Mouse (Mus musculus): ENCODE data around the gene Syt2.

The Syt2 gene

DNA sequence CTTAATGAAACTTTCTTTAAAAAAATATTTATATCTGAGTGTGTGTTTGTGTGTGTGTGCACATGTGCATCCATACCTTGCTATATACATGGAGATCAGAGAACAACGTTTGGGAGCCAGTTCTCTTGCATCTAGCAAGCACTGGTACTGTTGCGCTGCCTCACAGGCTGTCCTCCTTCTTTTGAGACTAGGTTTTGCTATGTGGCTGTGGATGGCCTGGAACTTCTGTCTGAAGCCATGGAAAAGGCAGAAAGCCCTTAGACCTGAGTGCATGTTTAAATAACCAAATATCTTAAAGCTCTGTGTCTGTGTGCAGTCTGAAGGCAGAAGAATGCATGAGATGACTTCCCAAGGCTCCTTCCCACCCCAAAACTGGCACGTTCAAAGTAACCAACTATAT is 126.3 kb downstream of the Syt2 start:
- CTCF ChIA-PET = interaction anchor here (0.7 kb wide), 1 partner anchor 103 kb away, joined by 8 read pairs; no protein-coding TSS in a partner anchor

DNA sequence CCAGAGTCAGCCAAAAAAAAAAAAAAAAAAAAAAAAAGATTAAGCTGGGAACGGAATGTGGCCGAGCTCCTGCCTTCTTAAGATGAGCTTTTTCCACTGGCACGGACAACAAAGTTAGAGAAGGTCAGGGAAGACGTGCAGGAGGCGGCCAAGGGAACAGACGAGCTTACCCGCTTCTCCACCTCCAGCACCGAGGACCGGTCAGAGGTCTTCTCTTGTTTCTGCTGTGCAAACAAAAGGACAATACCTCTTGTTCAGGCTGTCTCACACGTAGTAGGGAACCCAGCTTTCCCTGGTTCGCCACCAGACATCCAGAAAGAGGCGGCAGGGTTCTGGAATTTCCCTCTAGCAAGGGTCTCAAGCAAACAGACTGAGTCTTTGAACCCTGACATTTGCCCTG is 126.8 kb downstream of the Syt2 start:
- CTCF ChIA-PET = interaction anchor here (0.7 kb wide), 1 partner anchor 102 kb away, joined by 8 read pairs; no protein-coding TSS in a partner anchor

DNA sequence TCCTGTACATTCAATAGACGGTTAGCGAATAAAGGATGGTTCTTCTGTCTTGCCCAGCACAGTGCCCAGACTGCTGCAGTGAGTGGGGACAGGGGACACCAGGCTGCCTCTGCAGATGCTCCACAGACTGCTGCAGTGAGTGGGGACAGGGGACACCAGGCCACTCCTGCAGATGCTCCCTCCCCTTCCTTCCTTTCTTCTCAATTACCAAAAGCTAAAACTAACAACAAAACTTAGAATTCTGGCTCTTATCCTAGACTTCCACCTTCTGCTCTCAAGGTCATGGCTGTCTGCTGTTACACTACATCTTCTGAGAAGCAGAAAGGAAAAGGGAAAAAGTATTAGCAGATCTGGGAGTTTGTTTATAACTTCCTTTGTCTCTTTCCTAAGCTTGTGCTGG is 127.8 kb downstream of the Syt2 start:
- CTCF ChIA-PET = no interaction called here

DNA sequence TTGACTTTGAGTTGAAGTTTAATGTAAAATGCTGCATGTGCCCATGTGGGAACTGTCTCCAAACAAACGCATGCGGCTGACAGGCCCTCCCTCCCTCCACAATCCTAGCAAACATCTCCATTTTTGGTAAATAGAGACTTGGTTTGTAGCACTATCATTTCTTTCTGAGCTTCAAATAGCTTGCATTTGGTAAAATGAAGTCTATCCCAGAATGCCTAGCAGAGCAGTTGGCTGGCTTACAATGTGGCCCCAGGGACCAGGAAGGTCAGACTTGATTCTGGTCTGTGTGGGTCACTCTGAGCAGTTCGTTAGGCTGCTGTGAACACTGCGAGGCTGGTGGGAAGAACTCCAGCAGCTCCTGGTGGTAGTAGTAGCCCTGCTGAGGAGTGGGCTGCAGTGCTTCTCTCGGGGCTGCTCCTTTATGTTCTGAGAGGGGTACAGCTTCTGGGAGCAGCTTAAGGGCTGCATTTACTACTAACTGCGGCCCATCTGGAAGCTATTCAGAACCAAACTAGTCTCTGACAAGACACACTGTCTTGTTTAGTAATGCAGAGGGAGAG is 128.3 kb downstream of the Syt2 start:
- CTCF ChIA-PET = no interaction called here

DNA sequence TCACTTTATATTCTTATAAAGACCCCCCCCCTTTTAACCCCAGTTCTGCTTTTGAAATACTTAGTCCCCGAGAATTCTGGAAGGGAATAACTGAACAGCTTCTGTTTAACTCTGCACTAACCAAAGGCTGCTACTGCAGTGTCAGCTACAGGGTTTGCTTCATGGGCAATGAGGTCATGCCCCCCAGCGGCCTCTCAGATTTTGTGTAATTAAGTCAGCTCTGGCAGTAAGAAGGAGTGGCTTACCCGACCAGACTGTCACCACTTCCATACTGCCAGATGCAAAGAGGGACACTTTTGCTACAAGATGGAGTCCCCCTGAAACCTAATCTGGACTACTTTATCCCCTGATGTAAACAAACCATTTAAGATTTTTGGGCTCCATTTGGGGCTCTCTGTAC is 129.2 kb downstream of the Syt2 start:
- CTCF ChIA-PET = no interaction called here

DNA sequence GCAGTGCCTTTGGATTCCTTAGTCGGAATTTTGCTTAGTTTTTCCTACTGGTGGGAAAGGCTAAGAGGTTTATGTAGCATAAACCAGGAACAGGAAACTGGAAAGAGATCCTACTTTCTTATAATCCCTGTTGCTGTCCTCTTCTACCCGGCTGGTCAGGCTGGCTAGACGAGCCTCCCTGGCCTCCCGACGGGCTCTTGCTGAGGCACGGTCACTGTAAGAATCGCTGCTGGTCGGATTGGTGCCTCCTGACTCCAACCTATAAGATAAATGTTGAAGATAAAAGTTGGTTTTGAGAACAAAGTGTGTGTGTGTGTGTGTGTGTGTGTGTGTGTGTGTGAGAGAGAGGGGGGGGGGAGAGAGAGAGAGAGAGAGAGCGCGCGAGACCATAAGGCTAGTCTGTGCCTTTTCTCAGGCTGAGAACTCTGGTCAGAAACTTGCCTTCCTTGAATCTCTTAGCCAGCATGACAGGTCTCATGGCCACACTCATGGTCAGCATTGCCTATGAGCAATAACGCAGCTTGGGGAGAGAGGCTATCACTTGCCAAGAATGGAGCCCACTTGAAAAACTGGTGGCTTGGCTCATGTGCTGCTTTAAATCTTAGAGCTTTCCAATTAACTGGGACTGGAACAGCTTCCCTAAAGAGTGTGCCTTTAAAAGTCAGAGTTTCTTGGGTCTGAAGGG is 130.9 kb downstream of the Syt2 start:
- CTCF ChIA-PET = interaction anchor here (1.0 kb wide), 1 partner anchor 8 kb away, joined by 3 read pairs; no protein-coding TSS in a partner anchor

DNA sequence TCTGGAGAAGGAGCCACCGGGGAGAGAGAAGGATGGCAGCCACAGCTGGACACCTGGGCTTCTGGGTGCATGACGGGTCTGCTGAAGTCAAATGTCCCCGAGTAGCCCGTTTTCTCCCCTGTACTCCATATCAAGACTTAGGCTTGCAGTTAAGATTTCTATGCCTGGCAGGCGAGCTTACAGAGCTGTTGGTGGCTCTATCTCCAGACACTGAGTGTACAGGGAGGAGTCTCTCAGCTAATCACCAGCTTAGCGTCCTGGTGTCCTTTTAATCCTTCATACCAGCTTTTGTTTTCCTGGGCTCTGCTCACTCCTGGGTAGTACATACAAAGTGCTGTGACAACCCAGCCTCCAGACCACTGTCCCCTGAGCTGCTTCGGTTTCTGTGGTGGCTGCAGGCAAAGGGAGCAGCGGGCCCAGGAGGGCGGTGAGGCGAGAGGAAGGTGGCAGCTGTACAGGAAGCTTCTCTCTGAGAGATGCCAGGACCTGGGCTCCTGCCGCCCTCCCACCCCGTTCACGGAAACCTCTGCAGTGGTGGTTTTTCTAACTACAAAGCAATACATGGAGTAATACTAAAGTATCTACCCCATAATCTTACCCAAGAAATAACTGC is 131.6 kb downstream of the Syt2 start:
- CTCF ChIA-PET = interaction anchor here (1.0 kb wide), 1 partner anchor 9 kb away, joined by 3 read pairs; no protein-coding TSS in a partner anchor

DNA sequence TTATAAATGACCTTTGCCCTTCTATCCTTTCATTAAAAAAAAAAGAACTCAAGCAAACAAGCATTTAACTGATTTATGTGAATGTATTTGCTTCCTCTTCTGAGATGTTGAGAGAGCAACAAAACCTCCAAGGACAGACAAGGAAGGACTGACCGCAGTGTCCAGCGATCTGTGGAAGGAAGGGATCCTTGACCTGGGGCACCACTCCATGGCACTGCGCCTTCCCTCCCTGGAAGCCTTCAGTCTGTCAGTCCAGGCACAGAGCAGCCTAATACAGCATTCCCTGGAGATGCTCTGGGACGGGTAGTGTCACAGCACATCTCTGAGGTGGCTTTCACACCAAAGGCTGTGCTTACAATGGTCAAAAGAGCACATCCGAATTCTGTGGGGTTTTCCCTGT is 136.3 kb downstream of the Syt2 start:
- CTCF ChIA-PET = no interaction called here

DNA sequence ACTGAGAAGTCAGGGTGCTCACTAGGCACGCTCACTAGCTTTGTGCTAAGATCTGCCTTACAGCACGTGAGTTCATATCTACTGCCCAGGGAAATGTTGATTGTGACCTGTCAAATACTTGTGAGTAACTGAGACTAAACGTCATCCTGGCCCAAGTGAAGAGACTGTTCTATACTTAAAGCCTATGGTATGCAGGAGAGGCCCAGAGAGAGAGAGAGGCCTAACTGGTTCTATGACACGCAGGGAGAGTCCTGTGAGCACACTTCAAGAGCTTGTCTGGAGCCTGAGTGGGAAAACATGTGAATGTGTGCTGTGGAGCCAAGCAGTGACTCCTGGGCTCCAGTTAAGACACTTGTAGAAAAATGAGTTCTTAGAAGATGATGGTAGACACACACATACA is 137.5 kb downstream of the Syt2 start:
- CTCF ChIA-PET = no interaction called here

DNA sequence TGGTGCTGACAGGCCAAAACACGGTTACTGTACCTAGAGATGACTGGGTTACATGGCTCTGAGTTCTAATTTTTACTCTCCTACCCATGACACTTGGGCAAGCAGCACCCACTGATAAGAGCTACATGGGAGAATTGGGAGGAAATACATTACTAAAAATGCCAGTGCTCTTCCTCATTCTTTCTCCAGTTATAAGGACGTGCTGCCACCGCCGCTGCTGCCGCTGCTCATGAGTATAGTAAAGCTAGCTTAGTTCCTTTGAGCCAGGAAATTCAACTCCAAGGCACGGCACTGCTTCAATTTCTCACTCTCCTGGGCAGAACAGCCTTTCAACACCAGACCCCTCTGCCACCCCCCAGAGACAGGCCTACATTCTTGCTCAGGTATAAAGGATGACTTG is 138.0 kb downstream of the Syt2 start:
- CTCF ChIA-PET = no interaction called here

DNA sequence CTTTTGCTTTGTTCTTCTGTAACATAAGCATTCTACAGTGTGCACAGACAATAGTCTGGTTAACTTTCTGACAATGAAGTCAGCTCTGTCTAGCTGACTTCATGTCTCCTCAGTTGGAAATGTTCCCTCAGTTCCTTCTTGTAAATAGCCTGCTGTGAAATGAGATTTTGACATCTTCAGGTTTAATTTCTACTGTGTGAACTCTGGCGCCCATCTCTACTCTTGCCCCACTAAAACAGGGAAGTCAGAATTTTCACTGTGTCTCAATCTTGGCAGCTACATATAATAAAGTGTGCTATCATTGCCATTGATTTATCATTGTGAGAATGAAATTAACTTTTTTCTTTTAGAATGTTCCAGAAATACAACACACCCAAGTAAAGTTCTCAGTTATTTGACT is 138.4 kb downstream of the Syt2 start:
- CTCF ChIA-PET = no interaction called here

DNA sequence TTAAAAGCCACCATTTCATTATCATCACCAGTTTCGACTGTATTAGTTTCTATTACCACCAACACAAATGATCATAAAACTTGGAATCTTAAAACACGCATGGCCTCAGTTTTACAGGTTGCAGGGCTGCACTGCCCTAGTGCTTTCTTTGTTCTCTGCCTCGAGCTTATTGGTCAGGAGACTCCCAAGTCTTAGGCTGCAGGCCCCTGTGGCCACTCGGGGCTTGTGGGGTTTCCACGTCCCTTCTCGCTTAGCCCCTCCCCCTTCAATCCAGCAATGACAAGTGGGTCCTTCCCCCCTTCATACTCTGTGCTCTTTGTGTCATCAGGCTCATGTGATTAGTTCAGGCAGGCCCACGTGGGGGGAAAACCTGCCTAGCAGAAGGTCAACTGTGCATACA is 141.6 kb downstream of the Syt2 start:
- CTCF ChIA-PET = no interaction called here

DNA sequence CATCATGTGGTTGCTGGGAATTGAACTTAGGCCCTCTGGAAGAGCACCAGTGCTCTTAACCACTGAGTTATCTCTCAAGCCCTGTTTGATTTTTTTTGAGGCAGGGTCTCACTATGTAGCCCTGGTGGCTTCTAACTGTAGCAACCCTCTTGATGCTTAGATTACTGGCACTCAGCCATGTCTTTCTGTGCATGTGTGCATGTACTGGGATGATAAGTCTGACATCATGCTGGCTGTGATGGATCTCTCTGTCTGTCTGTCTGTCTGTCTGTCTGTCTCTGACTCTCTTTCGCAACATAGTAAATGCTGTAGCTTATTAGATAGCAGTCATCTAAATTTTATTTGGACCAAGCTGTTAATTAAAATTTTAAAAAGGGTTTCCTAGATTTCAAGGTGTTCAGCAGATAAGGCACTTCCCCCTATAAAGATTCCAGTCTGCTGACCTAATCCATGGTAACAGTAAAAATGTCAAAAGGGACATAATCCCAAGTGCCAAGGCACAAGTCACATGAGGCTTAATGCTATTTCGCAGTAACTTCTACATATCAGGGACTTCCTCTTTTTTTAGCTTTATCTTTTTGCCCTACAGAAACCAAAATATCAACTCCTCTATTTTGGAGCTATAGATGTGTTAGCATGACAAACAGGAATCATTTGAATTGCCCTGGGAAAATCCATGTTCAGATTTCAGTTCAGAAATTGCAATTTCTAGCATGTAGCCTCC is 144.4 kb downstream of the Syt2 start:
- CTCF ChIA-PET = no interaction called here

DNA sequence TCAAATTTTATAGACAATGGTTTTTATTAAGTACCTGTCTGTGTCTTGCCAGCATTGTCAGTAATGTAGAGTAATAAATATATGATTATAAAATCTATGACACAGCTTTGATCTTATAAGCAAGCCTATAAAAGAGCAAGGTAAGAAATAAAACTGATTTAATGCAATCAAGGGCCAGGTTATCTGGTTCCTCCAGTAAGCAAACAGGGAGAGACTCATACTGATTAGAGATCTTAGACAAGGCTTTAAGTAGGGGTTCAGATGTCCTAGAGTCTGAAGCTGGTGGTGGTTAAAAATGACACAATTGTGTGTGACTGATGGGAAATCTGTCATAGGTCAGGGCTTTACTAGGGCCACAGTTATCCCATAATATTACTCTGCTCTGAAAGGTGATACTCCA is 145.0 kb downstream of the Syt2 start:
- CTCF ChIA-PET = no interaction called here

DNA sequence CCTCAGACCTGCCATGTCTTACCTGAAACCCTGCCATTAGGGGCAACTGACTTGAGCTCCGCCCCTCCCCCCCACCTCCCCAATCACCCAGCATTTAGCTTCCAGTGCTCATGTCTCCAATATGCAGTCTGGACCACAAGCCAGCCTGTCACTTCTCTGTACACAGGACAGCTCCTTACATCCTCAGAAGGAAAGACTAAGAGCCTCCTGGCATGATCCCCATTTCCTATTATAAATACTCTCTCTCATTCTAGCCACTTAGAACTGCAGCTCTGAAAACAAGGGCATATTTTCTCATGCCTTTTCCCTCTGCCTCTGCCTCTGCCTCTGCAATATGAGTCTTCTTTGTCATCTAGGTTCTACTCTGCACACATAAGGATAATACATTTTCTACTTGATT is 149.6 kb downstream of the Syt2 start:
- CTCF ChIA-PET = no interaction called here

DNA sequence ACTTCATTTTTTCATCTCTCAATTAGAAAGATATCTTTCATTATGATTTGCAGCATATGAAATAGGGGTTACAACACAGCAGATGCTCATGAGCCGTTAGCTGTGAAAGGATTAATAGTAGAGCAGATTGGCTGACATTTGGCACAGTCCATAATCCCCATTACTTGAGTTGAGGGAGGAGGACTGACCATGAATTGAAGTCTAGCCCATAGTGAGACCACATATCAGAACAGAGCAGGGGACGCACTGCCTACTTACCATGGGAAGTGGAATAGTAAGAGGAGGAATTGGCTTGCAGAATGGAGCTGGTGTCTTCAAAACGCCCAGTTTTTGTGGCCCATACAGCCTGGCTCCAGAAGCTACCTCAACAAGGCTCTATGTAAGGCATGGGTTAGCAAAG is 150.1 kb downstream of the Syt2 start:
- CTCF ChIA-PET = no interaction called here

DNA sequence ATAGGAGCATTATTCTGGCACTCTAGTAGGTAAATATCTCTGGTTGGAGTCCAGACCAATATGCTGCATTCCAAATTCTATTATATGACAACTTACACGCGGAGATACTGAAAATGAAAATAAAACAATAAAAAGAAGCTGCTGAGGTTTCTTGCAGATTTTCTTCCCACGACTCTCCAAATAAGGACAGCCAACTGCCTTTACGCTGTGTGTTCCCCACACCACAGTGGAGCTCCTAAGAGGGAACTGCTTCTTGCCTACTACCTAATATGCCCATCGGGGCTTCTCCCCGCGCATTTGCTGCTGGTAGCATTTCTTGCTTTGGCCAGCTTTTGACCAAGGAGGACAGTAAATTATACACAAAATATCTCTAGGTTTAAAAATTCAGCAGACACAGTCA is 155.3 kb downstream of the Syt2 start:
- CTCF ChIA-PET = interaction anchor here (0.5 kb wide), 1 partner anchor 651 kb away, joined by 4 read pairs; no protein-coding TSS in a partner anchor

DNA sequence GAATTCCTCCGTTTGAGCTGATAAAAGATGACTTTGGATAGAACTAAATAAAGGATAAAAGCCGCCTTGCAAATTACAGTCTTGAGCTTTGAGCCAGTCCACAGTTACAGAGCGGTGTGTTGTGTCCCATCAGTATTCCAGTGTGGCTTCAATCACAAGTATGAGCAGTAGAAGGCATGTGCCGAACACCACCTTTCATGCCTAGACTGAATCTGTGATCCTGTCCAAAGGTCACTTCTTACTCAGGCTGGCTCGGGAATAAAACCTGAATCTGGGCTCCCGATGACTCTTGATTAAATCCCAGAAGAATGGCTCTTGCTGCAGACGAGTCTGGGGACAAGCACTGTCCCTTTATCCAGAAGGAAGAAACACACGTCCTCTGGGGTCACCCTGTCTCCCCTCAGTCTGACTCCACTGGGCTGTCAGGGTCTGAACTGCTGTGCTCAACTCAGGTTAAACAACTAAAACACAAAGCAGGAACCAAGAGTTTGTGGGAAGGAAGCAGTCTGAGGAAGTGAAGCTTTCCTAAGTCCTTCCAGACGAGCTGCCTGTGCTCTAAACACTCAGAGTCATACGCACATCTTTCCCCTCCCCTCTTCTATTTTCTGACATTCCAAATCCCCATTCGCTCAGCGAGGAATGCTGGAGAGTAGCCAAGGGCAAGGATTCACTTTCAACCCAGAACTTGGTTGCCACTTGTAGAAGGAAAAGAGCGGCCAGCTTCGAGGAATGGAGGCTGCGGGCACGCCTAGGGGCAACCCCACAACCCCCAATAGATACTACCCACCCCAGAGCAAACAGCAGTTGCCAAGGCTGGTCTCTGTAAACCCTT is 157.0 kb downstream of the Syt2 start:
- CTCF ChIA-PET = no interaction called here

DNA sequence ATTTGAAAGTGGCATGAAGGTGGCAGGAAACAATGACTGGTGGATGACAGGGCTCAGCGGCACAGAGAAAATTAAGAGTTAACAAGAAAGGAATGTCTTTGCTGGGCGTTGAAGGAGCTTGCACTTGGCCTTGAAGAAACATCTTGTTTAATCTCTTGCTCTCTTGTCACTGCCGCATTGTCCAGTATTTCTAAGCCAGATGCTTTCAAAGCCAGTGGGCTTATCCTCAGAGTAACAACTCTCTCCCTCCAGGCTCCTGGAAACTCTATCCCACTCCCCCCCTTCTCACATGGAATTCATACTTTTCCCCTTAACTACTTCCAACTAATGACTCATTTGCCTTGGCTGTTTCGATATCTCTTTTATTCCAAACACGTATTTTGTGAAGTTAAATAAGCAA is 157.9 kb downstream of the Syt2 start:
- CTCF ChIA-PET = no interaction called here

DNA sequence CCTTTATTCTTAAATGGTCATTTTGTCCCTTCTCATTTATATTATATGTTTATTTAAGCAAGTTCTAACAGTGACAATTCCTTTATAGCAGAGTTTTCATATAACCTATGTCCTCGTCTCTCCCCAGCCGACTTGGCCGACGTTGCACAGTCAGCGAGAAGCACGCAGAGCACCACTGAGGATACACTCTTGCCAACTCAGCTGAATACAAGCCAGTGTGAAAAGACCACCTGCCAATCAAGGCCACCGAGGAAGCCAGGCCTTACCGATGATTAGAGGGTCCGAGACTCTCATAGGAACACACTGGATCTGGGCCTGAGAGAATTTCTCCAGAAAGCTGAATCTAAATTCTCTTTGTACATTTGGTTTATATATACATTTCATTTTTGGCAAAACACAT is 159.0 kb downstream of the Syt2 start:
- CTCF ChIA-PET = no interaction called here
